Mouse (Mus musculus): ENCODE measurements around the gene Sos2. TPM values are rescaled to one million over a fixed set of nuclear protein-coding genes. Genes with fewer than 3 reads are reported as not detected.

Gene Sos2
- total and polyA plus RNA-seq, 3 experiments: 9.8 to 17.8 TPM; not detected in 1

DNA sequence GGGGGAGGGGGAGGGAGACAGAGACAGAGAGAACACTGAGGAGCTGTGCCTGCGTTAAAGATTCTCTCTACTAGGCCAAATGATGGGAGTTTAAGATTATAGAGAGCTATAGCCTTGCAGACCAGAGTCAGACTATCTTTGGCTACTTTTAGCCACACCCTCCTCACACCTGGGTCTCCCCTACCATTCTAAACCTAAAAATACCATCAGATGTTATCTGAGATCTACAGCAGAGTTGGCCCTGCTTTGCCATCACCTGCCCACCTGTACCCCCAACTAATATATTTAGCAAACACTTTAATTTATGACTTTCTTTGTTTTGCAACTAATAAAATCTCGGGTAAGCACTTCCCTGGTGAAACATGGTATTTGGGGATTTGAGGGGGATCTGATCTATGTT lies 137.1 kb downstream of the Sos2 start:
- no peak for TF ChIP-seq CHD2 (IDR thresholded peaks at IDR 0.05; ENCODE audit: low read length)
- no peak for TF ChIP-seq NELFE (IDR thresholded peaks at IDR 0.05; ENCODE audit: low read depth, low read length)
- TF ChIP-seq USF2 (IDR thresholded peaks at IDR 0.05; ENCODE audit: borderline replicate concordance in 1 of 2, insufficient read depth in 1 of 2, low read depth in 1 of 2, low read length in 2 of 2): no peak
- no peak for TF ChIP-seq HCFC1 (IDR thresholded peaks at IDR 0.05; ENCODE audit: low read depth, low read length)
- no peak for DNase-seq (ENCODE audit: low read depth, low spot score)
- Histone ChIP-seq H3K27ac (ENCODE audit: control insufficient read depth, low read depth, low read length) (no peak overlapping the region), H3K9ac (ENCODE audit: control insufficient read depth, low read depth, low read length, poor library complexity, severe bottlenecking) (no peak overlapping the region), H3K79me2 (ENCODE audit: control insufficient read depth, insufficient read depth, low read length, poor library complexity) (no peaks in the 10 kb centered on the region), H3K9me3 (replicated peaks; ENCODE audit: insufficient read depth, low read length) (no peaks in the 10 kb centered on the region), H3K27me3 (ENCODE audit: control insufficient read depth in 1 of 2, insufficient read depth in 2 of 2, low read length in 2 of 2) (no peaks in the 10 kb centered on the region), H3K4me3 (ENCODE audit: control insufficient read depth in 1 of 2, insufficient read depth in 1 of 2, low read depth in 2 of 2, low read length in 2 of 2) (no peak overlapping the region), H3K4me1 (ENCODE audit: control insufficient read depth in 1 of 2, insufficient read depth in 2 of 2, low read length in 2 of 2) (peaks cover 11 to 30% of the 10 kb centered on the region in 2 experiments), H3K36me3 (ENCODE audit: control insufficient read depth in 1 of 2, insufficient read depth in 2 of 2, low read length in 2 of 2) (peaks cover 0 to 25% of the 10 kb centered on the region in 2 experiments; a peak in 2 of 4 replicates)

DNA sequence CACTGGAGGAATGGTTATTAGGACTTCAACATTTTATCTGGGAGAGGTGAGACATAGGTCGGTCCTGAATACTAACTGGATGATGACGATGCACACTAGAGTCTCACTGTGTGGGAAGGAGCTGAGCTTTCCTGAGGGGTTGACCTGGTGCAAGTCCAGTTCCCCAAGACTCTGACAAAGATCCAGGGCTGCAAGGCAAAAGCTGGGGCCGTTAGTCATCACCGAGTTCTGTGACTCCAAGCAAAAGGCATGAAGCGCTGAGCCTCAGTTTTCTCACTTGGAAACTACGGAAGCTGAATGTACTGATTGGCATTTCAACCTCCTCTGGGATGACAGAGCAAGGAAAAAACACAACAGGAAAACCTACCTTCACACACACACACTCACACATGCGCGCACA lies 139.3 kb downstream of the Sos2 start:
- Histone ChIP-seq H3K27ac (ENCODE audit: control insufficient read depth, low read depth, low read length) (no peak overlapping the region), H3K36me3 (ENCODE audit: control insufficient read depth in 1 of 2, insufficient read depth in 2 of 2, low read length in 2 of 2) (peaks cover 0 to 33% of the 10 kb centered on the region in 2 experiments; a peak in 2 of 4 replicates), H3K4me3 (ENCODE audit: control insufficient read depth in 1 of 2, insufficient read depth in 1 of 2, low read depth in 2 of 2, low read length in 2 of 2) (no peak overlapping the region), H3K79me2 (ENCODE audit: control insufficient read depth, insufficient read depth, low read length, poor library complexity) (no peaks in the 10 kb centered on the region; the same call in 1 of the 2 replicates), H3K27me3 (ENCODE audit: control insufficient read depth in 1 of 2, insufficient read depth in 2 of 2, low read length in 2 of 2) (no peaks in the 10 kb centered on the region), H3K9me3 (replicated peaks; ENCODE audit: insufficient read depth, low read length) (no peaks in the 10 kb centered on the region), H3K4me1 (ENCODE audit: control insufficient read depth in 1 of 2, insufficient read depth in 2 of 2, low read length in 2 of 2) (peaks cover 17 to 47% of the 10 kb centered on the region in 2 experiments), H3K9ac (ENCODE audit: control insufficient read depth, low read depth, low read length, poor library complexity, severe bottlenecking) (no peak overlapping the region)
- TF ChIP-seq RCOR1 (IDR thresholded peaks at IDR 0.05; ENCODE audit: low read depth, low read length) (no peak), HCFC1 (IDR thresholded peaks at IDR 0.05; ENCODE audit: low read depth, low read length) (no peak), ELF1 (IDR thresholded peaks at IDR 0.05; ENCODE audit: low read depth, low read length) (no peak)
- no peak for DNase-seq (ENCODE audit: low read depth, low spot score)

DNA sequence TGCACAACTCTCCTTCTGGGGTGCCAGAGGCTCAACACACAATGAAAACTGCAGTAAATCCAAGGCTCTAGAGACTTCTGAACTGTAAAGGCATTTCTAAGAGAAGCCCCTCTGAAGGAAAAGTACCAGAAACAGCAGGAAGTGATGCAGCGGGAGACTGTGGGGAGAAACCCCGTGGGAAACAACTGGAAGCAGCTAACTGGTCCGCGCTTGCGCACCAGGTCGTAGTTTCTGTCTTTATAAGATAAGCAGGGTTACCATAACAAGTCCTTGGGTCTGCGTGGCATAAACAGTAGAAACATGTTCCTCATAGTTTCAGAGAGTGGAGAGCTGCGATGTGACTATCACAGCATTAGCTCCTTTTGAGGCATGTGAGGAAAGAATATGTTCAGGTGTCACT lies 140.0 kb downstream of the Sos2 start:
- H3K79me2 ChIP-seq (ENCODE audit: control insufficient read depth, insufficient read depth, low read length, poor library complexity): no peaks in the 10 kb centered on the region; the same call in 1 of the 2 replicates
- H3K9me3 ChIP-seq (replicated peaks; ENCODE audit: insufficient read depth, low read length): no peaks in the 10 kb centered on the region
- peaks cover 17 to 53% of the 10 kb centered on the region in 2 experiments for H3K4me1 ChIP-seq (ENCODE audit: control insufficient read depth in 1 of 2, insufficient read depth in 2 of 2, low read length in 2 of 2)
- peak overlapping the region; percentile 81 for H3K27ac ChIP-seq (ENCODE audit: control insufficient read depth, low read depth, low read length)
- DNase-seq (ENCODE audit: low read depth, low spot score): peak; percentile 93
- H3K9ac ChIP-seq (ENCODE audit: control insufficient read depth, low read depth, low read length, poor library complexity, severe bottlenecking): peak overlapping the region; percentile 63
- no peaks in the 10 kb centered on the region for H3K27me3 ChIP-seq (ENCODE audit: control insufficient read depth in 1 of 2, insufficient read depth in 2 of 2, low read length in 2 of 2)
- peak overlapping the region; percentile 64 to 74 for H3K4me3 ChIP-seq (ENCODE audit: control insufficient read depth in 1 of 2, insufficient read depth in 1 of 2, low read depth in 2 of 2, low read length in 2 of 2)
- peaks cover 0 to 35% of the 10 kb centered on the region in 2 experiments; a peak in 2 of 4 replicates for H3K36me3 ChIP-seq (ENCODE audit: control insufficient read depth in 1 of 2, insufficient read depth in 2 of 2, low read length in 2 of 2)
- TF ChIP-seq ETS1 (IDR thresholded peaks at IDR 0.05; ENCODE audit: low read depth, low read length) (peak; percentile 58; the same call in 1 of the 2 replicates), ELF1 (IDR thresholded peaks at IDR 0.05; ENCODE audit: low read depth, low read length) (0 out of 2 replicates have a peak, but pooled peaks have one; percentile 23), E2F4 (IDR thresholded peaks at IDR 0.05; ENCODE audit: borderline replicate concordance, low read depth, low read length) (no peak), UBTF (IDR thresholded peaks at IDR 0.05; ENCODE audit: borderline replicate concordance, insufficient read depth, low read depth, low read length) (no peak), POLR2AphosphoS5 (IDR thresholded peaks at IDR 0.05; ENCODE audit: borderline replicate concordance, low read depth, low read length) (no peak), NELFE (IDR thresholded peaks at IDR 0.05; ENCODE audit: low read depth, low read length) (0 out of 2 replicates have a peak, but pooled peaks have one; percentile 36), POLR2A (IDR thresholded peaks at IDR 0.05; ENCODE audit: control insufficient read depth in 1 of 2, insufficient read depth in 1 of 2, low read depth in 1 of 2, low read length in 2 of 2, poor library complexity in 1 of 2) (peak in 1 of 2 experiments; percentile 51; a peak in 2 of 4 replicates), SIN3A (IDR thresholded peaks at IDR 0.05; ENCODE audit: low read length) (peak; percentile 91), MAFK (IDR thresholded peaks at IDR 0.05; ENCODE audit: borderline replicate concordance, low read depth, low read length) (no peak), NRF1 (IDR thresholded peaks at IDR 0.05; ENCODE audit: insufficient read depth, low read depth, low read length, poor library complexity, severe bottlenecking) (peak; percentile 81), MAZ (IDR thresholded peaks at IDR 0.05; ENCODE audit: low read depth, low read length) (0 out of 2 replicates have a peak, but pooled peaks have one; percentile 26), RCOR1 (IDR thresholded peaks at IDR 0.05; ENCODE audit: low read depth, low read length) (no peak), MAX (IDR thresholded peaks at IDR 0.05; ENCODE audit: low read length) (peak; percentile 87), MXI1 (IDR thresholded peaks at IDR 0.05; ENCODE audit: low read depth, low read length) (peak; percentile 64), TAL1 (IDR thresholded peaks at IDR 0.05; ENCODE audit: low read length) (peak; percentile 77), ZC3H11A (IDR thresholded peaks at IDR 0.05; ENCODE audit: low read depth, low read length) (no peak), RAD21 (IDR thresholded peaks at IDR 0.05; ENCODE audit: low read depth, low read length) (no peak), TBP (IDR thresholded peaks at IDR 0.05; ENCODE audit: low read depth, low read length) (peak; percentile 62), MYC (IDR thresholded peaks at IDR 0.05; ENCODE audit: low read depth, low read length) (peak; percentile 56; the same call in 1 of the 2 replicates), USF2 (IDR thresholded peaks at IDR 0.05; ENCODE audit: borderline replicate concordance in 1 of 2, insufficient read depth in 1 of 2, low read depth in 1 of 2, low read length in 2 of 2) (no peak), MEF2A (IDR thresholded peaks at IDR 0.05; ENCODE audit: extremely low read depth, insufficient replicate concordance, low read depth, low read length, poor library complexity, severe bottlenecking) (no peak)
